Mouse (Mus musculus) forebrain, embryonic 11.5 days (tissue): ENCODE results near the gene Wasl. TPM values are rescaled to one million over a fixed set of nuclear protein-coding genes. Genes with fewer than 3 reads are reported as not detected.

Source experiments
- ATAC-seq: fragments of 200-750 bp; cut with Nextera tagmentation; replicated peaks from 2 replicates; pipeline ENCODE4 v1.8.0; 2017; ENCODE audit warnings: moderate TSS enrichment; ENCODE audit not compliant: low FRiP score
- DNase-seq: peaks from one replicate; pipeline ENCODE4 v3.0.0-alpha.2; 2017; ENCODE audit warnings: low spot score
- H3K27ac ChIP-seq: fragments of 300-500 bp; sonication (generic); 2 replicates; pipeline ENCODE4 v1.5.1; 2014; ENCODE audit warnings: low read depth, low read length
- H3K27me3 ChIP-seq: fragments of 300-500 bp; sonication (generic); 2 replicates; pipeline ENCODE4 v1.6.1; 2014; ENCODE audit warnings: mild to moderate bottlenecking, low read length, mixed read lengths; ENCODE audit not compliant: control insufficient read depth, insufficient read depth
- H3K36me3 ChIP-seq: fragments of 300-500 bp; sonication (generic); 2 replicates; pipeline ENCODE4 v1.6.1; 2014; ENCODE audit warnings: mild to moderate bottlenecking, low read length, moderate library complexity, mixed read lengths; ENCODE audit not compliant: control insufficient read depth, insufficient read depth
- H3K4me1 ChIP-seq: fragments of 300-500 bp; sonication (generic); replicated peaks from 2 replicates; pipeline ENCODE4 v1.6.1; 2014; ENCODE audit warnings: low read length, mixed read lengths; ENCODE audit not compliant: control insufficient read depth, insufficient read depth
- H3K4me2 ChIP-seq: fragments of 300-500 bp; sonication (generic); 2 replicates; pipeline ENCODE4 v1.6.1; 2014; ENCODE audit warnings: low read depth, mild to moderate bottlenecking, low read length, moderate library complexity, mixed read lengths; ENCODE audit not compliant: severe bottlenecking
- H3K4me3 ChIP-seq: fragments of 300-500 bp; sonication (generic); 2 replicates; pipeline ENCODE4 v1.5.1; 2014; ENCODE audit warnings: low read depth, low read length
- H3K9ac ChIP-seq: fragments of 300-500 bp; sonication (generic); 2 replicates; pipeline ENCODE4 v1.6.1; 2014; ENCODE audit warnings: low read length
- H3K9me3 ChIP-seq: fragments of 300-500 bp; sonication (generic); 2 replicates; pipeline ENCODE4 v1.6.1; 2016; ENCODE audit warnings: low read length, mixed read lengths; ENCODE audit not compliant: control insufficient read depth
- WGBS: fragments of 180-500 bp; shearing (Covaris S2); extraction: QIAGEN DNeasy Blood & Tissue Kit; methylation state at CpG from one replicate; pipeline ENCODE4 v1.1.7; 2014; 5-methylcytosine and 5-hydroxymethylcytosine counted together
- polyA plus RNA-seq: library from polyadenylated mRNA; unstranded; fragments of >200 nt; fragmentation: Nextera tagmentation; extraction: Ambion mirVana; gene quantifications from 2 replicates; pipeline ENCODE4 v1.2.1, GENCODE M21; 2014

The Wasl gene
- polyA plus RNA-seq, 1 experiment from 2014 or later: 64.0 TPM

DNA sequence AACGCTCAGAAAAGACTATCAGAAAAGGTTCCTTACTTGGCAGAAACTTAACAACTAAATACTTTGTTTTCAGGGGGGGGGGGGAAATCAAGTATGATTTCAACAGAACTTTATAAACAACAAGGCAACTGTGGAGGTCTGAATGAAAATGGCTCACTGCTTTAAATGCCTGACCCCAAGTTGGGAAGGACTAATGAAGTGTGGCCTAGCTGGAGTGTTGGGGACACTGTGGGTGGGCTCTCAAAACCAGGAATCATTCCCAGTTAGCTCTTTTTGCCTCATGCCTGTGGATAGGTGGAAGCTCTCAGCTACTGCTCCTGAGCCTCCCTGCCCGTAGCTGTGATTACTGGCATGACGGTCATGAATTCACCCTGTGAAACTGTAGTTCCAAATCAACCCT, 30.7 kb downstream of the Wasl start:
- DNase-seq (no peak), ATAC-seq (no peak)
- Histone ChIP-seq H3K4me3 (no peak overlapping the region), H3K9me3 (no peaks in the 10 kb centered on the region), H3K9ac (no peak overlapping the region), H3K27me3 (no peaks in the 10 kb centered on the region), H3K4me2 (no peak overlapping the region), H3K4me1 (no peaks in the 10 kb centered on the region), H3K36me3 (no peaks in the 10 kb centered on the region; the same call in 1 of the 2 replicates), H3K27ac (no peak overlapping the region)
- 95% methylated on average over 3 of the region's 3 CpGs for WGBS

DNA sequence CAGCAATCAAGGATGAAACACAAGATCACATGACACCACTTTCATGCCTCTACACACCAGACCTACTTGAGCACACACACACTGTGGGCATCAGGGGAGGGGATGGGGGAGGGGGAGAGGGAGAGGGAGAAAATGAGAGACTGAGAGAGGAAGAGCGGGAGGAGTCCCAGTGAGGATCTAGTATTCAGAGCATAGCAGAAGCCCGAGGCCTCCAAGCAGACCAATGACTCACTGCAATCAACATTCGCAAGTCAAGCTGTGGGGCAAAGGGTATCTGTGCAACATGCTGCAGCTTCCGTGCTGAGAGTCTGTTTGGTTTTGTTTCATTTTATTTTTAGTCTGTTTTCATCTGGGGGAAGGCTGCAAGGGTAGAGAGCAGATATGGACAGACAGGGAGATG, 32.7 kb downstream of the Wasl start:
- Histone ChIP-seq H3K36me3 (no peaks in the 10 kb centered on the region; the same call in 1 of the 2 replicates), H3K27ac (no peak overlapping the region), H3K4me1 (no peaks in the 10 kb centered on the region), H3K4me3 (no peak overlapping the region), H3K9me3 (no peaks in the 10 kb centered on the region), H3K4me2 (no peak overlapping the region), H3K9ac (no peak overlapping the region), H3K27me3 (no peaks in the 10 kb centered on the region)
- DNase-seq: no peak
- no peak for ATAC-seq
- 87% methylated on average over 4 of the region's 4 CpGs for WGBS

GRCm38 (mm10) chr6:24628499-24628898, 36.3 kb downstream of the Wasl start:
- WGBS: 92% methylated on average over 1 of the region's 1 CpGs
- ATAC-seq: no peak
- Histone ChIP-seq H3K27me3 (no peaks in the 10 kb centered on the region), H3K9ac (no peak overlapping the region), H3K27ac (no peak overlapping the region), H3K4me3 (no peak overlapping the region), H3K4me2 (no peak overlapping the region), H3K36me3 (peaks cover 2% of the 10 kb centered on the region), H3K9me3 (no peaks in the 10 kb centered on the region), H3K4me1 (no peaks in the 10 kb centered on the region)
- no peak for DNase-seq

DNA sequence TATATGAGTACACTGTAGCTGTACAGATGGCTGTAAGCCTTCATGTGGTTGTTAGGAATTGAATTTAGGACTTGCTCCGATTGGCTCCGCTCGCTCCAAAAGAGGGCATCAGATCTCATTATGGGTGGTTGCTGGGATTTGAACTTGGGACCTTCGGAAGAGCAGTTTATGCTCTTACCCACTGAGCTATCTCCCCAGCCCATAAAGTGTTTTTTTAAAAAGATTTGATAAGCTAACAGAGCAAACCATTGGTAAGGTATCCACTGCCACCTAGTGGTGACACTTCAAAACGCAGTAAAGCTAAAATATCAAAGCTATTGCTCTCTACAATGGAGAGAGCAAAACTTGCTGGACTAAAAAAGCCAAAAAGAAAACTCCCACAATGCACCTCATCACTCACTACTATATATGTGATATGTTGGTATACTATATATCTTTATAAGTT, 37.2 kb downstream of the Wasl start:
- no peak overlapping the region for H3K9ac ChIP-seq
- no peak for DNase-seq
- H3K27me3 ChIP-seq: no peaks in the 10 kb centered on the region
- H3K4me3 ChIP-seq: no peak overlapping the region
- H3K36me3 ChIP-seq: peaks cover 2% of the 10 kb centered on the region
- H3K27ac ChIP-seq: no peak overlapping the region
- H3K9me3 ChIP-seq: no peaks in the 10 kb centered on the region
- ATAC-seq: peak; percentile 33
- H3K4me1 ChIP-seq: no peaks in the 10 kb centered on the region
- H3K4me2 ChIP-seq: no peak overlapping the region
- 68% methylated on average over 5 of the region's 5 CpGs for WGBS

DNA sequence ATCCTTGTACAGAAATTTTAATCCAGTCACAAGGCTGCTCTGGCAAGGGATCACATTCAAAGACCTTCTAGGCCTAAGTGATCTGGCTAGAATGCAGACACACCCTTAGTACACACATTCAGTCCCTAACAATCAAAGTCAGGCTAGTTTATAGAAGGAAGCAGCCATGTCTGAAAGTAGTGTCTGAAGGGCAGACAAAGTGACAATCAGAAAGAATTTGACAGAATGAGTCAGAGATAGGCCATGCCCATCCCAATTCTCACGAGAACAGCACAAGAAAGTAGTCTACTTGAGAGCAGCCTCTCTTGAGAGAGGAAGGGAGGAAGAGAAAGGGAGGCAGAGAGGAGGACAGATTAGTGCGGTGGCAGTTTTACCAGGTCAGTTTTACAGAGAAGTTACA, 42.7 kb downstream of the Wasl start:
- Histone ChIP-seq H3K4me2 (no peak overlapping the region), H3K9ac (no peak overlapping the region), H3K4me3 (no peak overlapping the region), H3K4me1 (no peaks in the 10 kb centered on the region), H3K36me3 (peaks cover 5% of the 10 kb centered on the region), H3K9me3 (no peaks in the 10 kb centered on the region), H3K27me3 (no peaks in the 10 kb centered on the region), H3K27ac (no peak overlapping the region)
- DNase-seq (no peak), ATAC-seq (no peak)
- WGBS: 88% methylated on average over 2 of the region's 2 CpGs

- H3K4me3 ChIP-seq: no peak overlapping the region
- ATAC-seq (no peak), DNase-seq (no peak)
- peaks cover 5% of the 10 kb centered on the region for H3K36me3 ChIP-seq
- H3K4me1 ChIP-seq: no peaks in the 10 kb centered on the region
- 84% methylated on average over 2 of the region's 2 CpGs for WGBS
- H3K9ac ChIP-seq: no peak overlapping the region
- no peaks in the 10 kb centered on the region for H3K27me3 ChIP-seq
- H3K27ac ChIP-seq: no peak overlapping the region
- H3K9me3 ChIP-seq: no peaks in the 10 kb centered on the region
- H3K4me2 ChIP-seq: no peak overlapping the region
Observed at GRCm38 (mm10) chr6:24620936-24621335, 43.9 kb downstream of the Wasl start.

DNA sequence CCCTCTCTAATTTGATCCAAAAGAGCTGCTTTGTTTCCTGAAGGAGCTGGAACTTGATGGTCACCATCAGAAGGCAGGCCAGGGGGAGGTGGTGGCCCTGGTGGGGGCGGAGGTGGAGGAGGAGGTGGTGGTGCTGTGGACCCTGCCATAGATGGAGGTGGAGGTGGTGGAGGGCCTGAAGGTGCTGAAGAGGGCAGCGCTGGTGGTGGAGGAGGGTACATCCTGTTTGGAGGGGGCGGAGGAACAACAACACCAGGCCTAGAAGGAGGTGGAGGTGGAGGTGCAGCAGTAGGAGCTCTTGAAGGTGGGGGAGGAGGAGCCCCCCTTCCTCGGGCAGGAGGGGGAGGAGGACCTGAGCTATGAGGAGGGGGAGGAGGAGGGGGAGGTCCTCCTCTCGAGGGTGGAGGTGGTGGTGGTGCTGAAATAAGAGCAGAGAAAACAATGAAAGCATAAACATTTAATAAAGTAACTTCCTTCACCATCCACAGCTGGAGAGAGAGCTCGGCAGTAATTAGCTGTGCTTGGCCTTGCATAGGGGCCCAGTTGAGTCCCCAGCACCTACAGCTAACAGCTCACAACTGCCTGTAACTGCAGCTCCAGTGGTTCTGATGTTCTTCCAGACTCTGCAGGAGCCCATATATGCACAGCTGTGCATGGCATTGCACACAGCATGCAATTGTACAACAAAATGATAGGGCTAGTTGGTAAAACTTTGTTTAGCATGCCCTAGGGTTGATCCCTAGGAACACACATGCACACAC, 45.3 kb downstream of the Wasl start:
- DNase-seq: no peak
- peaks cover 5% of the 10 kb centered on the region for H3K36me3 ChIP-seq
- WGBS: 77% methylated on average over 5 of the region's 6 CpGs

DNA sequence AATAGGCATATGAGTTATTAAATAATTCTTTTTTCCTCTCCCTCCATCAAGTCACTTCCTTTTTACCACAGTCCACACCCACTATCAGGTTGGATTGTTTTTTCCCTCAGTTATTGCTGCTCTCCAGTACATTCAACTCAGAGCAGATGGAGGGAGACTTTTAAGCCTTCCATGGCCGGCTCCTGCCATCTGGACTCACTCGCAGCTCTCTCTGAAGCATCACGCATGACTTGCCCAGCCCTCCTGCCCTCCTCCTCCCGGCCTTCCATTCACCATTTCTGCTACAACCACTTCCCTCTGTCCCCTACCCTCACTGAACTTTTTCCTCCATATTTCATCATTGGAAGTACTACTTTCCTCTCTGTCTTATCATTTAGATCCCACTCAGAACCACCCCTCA, 48.1 kb downstream of the Wasl start:
- no peak for DNase-seq
- peaks cover 3% of the 10 kb centered on the region; the same call in 1 of the 2 replicates for H3K36me3 ChIP-seq
- no peak overlapping the region for H3K27ac ChIP-seq
- ATAC-seq: no peak
- no peaks in the 10 kb centered on the region for H3K4me1 ChIP-seq
- H3K27me3 ChIP-seq: no peaks in the 10 kb centered on the region
- H3K4me2 ChIP-seq: no peak overlapping the region
- H3K9ac ChIP-seq: no peak overlapping the region
- no peaks in the 10 kb centered on the region for H3K9me3 ChIP-seq
- 87% methylated on average over 4 of the region's 4 CpGs for WGBS
- H3K4me3 ChIP-seq: no peak overlapping the region

More for the DNA sequence above, 45.3 kb downstream of the Wasl start:
- H3K27me3 ChIP-seq: no peaks in the 10 kb centered on the region
- H3K27ac ChIP-seq: no peak overlapping the region
- H3K4me3 ChIP-seq: no peak overlapping the region
- H3K9me3 ChIP-seq: no peaks in the 10 kb centered on the region
- 0 out of 2 replicates have a peak, but pooled peaks have one; percentile 7 for ATAC-seq
- H3K4me2 ChIP-seq: no peak overlapping the region
- H3K4me1 ChIP-seq: no peaks in the 10 kb centered on the region
- H3K9ac ChIP-seq: no peak overlapping the region

DNA sequence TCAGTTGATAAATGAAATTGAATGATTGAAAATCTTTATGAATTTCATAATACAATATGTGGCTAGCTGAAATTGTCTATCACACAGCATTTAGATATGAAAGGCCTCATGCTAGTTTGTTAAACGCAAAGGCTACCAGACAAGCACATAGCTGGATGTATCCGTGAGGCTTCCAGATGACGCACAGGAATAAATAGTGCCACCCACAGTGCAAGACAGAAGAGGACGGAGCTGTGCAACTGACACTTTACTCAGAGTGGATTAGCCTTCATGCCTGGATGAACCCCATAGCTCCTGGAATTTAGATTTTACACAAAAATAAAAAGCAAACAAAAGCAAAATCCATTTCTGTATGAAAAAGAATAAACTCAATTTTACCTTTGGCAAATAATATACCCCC, 50.9 kb downstream of the Wasl start:
- Histone ChIP-seq H3K27me3 (no peaks in the 10 kb centered on the region), H3K4me1 (no peaks in the 10 kb centered on the region), H3K36me3 (peaks cover 3% of the 10 kb centered on the region; the same call in 1 of the 2 replicates), H3K9ac (no peak overlapping the region), H3K4me3 (no peak overlapping the region), H3K27ac (no peak overlapping the region), H3K4me2 (no peak overlapping the region), H3K9me3 (no peaks in the 10 kb centered on the region)
- 46% methylated on average over 4 of the region's 4 CpGs for WGBS
- DNase-seq (no peak), ATAC-seq (no peak)
